Mouse (Mus musculus) megakaryocyte, adult 5-6 weeks (primary cell): ENCODE data around the gene Pik3cb. TPM values are rescaled to one million over a fixed set of nuclear protein-coding genes. Genes with fewer than 3 reads are reported as not detected.
A peak's percentile ranks its signal among the peaks of the same experiment; 100 is the strongest.

Experiments
- ATAC-seq: 2 replicates; pipeline ENCODE4 v1.8.0; 2016; ENCODE audit warnings: mild to moderate bottlenecking, inconsistent platforms; ENCODE audit not compliant: poor library complexity, severe bottlenecking
- total RNA-seq, 2 experiments: library from RNA; stranded (forward) in 1 of 2; stranded (reverse) in 1 of 2; fragments of 153-499, 151-499 nt in 1 of 2; fragments of 221-1000, 200-1000 nt in 1 of 2; gene quantifications; 2 replicates each; pipeline versions ENCODE4 v1.2.3 to v1.2.4; 2015 to 2017

The Pik3cb gene
- total RNA-seq, 2 experiments from 2014 or later, result 8.2 to 18.9 TPM

DNA sequence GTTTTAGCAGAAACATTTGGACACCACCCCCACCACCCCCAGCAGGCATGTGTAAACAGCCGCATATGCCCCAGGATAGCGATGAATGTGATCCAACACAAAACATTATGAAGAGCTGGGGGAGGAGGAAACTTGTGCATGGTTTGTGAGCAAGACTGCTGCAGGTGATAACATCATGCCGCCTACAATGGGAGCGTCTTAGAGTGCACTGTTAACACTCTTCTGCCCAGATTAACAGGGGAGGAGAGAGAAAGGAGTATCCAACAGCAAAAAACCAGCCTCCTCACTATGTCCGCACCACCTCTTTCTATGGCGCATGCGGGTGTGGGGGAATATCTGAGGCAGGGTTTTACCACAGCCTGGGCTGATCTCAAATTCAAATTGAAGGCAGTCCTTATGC, 45.2 kb downstream of the Pik3cb start:
- no peak for ATAC-seq

DNA sequence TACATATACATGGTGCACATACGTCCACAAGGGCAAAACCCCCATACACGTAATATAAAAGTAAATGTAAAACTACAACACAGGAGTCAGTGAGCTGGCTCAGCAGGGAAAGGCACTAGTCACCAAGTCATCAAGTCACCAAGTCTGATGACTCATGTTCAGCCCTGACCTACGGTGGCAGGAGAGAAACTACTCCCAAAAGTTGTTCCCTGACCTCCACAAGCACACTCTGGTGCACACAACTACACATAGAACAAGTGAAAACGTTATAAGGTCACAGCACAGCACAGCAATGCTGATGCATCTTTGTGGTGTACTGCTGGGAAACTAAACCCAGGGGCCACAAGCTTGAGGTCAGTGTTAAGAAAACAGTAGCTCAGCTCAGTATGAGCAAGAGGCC, 49.9 kb downstream of the Pik3cb start:
- ATAC-seq, result peak; percentile 13

DNA sequence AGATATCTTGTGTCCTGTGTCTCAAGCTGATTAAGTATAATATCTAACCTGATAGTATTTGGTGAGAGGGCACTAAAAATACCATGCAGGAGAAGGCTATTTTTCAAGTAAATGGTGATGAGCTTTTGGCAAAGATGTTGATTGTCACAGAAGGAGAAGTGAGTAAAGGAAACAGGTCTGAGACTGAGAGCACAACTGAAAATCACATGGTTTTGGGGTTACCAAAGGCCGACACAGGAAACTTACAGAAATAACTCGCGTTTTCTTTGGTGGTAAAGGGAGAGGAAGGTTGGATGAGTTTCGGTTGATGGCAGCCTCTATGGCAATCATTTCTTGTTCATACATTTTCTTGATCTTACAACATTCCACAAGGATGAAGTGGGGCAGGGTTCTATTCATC, 50.5 kb downstream of the Pik3cb start:
- peak; percentile 90 for ATAC-seq

DNA sequence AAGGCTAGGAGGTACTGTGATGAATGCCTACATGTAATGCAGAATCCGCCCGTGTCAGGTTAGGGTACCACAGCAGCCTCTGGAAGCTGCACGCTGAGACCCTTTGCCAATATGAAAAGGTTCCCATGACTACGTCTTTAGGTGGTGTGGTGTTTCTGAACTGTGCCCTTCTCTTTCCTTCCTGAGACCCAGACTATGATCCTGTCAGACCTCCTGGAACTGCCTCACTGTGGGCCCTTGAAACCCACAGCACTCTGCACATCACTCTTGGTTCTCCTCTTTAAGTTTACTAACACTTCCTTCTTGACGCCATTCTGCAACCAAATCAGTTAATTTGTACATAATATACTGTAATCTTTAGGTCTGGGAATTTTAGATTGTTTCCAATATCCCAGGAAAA, 58.7 kb downstream of the Pik3cb start:
- no peak for ATAC-seq

DNA sequence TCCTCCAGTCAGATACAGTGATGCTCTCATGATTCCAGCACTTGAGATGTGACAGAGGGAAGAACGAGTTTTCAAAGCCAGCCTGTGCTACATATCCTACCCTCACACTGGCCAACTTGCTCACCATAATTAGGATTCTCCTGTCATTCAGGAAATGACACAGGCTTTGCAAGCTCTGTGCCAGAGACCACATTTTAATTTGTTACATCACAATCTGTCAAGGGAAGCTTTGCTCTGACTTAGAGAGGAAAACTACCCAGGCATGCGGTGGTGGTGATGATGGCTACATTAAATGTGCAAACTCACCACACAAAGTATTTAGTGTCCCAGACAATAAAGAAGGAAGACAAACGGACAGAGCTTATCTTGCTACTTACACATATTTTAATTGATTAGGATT, 59.1 kb downstream of the Pik3cb start:
- ATAC-seq, result no peak

DNA sequence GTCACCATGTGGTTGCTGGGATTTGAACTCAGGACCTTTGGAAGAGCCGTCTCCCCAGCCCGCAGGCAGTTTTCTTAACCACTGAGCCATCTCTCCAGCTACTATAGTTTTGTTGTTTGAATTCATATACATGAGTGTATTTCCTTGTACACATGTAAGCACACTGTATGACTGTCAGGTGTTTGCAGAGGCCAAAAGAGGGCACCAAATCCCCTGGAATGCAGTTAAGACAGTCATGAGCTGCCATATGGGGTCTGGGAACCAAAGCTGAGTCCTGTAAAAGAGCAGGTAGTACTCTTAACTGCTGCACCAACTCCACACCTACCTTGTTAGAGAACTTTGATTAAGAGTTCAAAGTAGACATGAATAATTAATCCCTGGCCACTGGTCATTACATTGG, 59.8 kb downstream of the Pik3cb start:
- 0 out of 2 replicates have a peak, but pooled peaks have one; percentile 30 for ATAC-seq

DNA sequence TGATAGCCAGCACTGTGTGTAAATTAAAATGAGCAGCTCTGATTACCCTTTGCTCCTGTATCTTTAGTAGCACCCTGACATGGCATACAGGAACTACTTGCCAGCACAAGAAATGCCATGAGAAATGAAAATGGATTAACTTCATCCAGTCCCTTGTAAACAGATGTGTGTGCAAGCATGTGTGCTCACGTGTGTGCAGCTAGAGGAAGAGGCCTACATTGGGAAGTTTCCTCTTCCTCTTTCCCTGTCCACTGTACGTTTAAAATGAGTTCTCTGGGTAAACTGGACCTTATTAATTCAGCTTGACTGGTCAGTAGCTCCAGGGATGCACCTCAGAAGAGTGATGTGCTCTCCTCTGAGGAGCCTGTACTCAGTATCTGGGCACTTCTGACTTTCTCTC, 66.0 kb downstream of the Pik3cb start:
- ATAC-seq, result peak; percentile 68

DNA sequence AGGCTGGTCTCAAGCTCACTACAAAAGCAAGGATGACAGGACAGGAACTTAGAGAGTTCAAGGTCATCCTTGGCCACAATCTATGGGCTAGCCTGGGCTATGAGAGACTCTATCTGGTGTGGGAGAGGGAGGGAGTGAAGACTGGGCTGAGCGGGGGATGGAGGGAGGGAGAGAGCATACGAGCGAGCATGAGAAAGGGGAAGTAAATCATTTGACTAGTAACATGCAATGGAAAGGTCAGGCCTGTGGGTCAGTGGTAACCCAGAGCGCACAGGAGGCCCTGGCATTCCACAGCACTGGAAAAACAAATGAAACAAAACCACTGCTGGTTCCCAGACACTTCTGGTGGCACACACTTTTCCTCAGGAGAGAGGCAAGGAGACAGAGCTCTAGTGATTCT, 67.9 kb downstream of the Pik3cb start:
- peak; percentile 71 for ATAC-seq

DNA sequence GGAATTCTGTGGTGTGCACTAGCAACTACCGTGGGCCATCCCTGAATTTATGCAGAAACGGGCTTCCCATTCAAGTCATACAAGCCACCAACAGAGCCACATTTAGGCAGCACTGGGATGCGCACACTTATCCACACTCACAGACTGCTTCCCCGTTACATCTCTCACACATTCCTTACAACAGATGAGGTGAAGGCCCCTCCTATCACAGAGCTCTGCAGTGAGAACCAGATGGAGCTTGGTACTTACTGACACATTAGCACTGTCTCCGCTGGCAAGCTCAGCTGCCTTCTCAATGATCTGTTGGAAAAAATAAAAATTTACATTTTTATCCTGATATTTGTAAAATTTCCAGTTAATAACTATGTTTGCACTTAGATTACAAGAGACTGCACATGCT, 75.1 kb downstream of the Pik3cb start:
- ATAC-seq, result no peak

DNA sequence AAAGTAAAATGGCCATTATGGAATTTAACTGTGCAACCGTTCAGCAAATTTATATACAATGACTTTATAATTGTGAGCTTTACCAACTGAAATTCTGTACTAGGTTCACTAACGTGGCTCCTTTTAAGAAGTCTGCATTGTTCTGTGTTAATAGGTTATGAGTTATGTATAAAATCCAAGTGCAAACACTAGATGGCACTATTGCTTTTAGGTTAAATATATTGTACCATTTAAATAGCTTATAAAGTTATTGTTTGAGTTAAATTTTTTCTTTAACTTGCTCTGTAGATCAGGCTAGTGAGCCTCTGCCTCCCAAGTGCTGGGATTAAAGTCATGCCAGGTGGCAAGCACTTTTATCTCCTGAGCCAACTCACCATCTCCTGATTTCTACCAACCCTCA, 76.2 kb downstream of the Pik3cb start:
- 0 out of 2 replicates have a peak, but pooled peaks have one; percentile 37 for ATAC-seq

DNA sequence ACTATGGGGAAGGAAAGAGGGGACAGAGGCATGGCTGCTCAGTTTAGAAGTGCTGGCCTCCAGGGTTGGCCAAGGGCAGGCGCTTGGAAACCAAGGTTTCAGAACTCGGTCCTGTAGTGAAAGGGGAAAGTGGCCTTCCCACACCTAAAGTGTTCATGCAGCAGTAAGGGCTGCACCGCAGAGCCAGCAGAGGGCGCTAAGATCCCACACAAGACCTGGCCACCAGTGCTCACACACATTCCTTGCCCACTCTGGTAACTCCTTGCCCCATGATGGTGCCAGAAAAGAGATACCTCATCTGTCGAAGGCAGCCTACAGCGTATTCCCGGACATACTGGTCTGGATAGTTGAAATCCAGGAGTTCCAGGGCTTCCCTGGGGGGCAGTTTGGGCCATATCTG, 77.9 kb downstream of the Pik3cb start:
- peak; percentile 94 for ATAC-seq

DNA sequence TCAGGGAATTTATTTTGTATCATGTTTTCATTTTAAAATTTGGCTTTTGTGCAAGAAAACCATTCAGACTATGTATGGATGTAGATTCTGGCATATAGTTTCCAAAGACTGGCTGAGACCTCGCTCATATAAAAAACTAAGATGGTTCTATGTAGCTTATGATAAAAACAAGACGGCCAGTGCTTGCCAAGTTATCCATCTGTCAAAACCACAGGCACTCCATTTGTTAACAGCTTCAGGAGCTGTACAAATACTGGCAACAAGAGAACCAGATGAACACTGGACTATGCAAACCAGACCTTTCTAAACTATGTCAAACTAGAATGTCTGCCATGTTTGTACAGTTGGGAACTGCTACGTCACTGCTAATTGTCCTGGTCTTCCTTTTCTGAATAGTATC, 82.7 kb downstream of the Pik3cb start:
- ATAC-seq, result no peak

DNA sequence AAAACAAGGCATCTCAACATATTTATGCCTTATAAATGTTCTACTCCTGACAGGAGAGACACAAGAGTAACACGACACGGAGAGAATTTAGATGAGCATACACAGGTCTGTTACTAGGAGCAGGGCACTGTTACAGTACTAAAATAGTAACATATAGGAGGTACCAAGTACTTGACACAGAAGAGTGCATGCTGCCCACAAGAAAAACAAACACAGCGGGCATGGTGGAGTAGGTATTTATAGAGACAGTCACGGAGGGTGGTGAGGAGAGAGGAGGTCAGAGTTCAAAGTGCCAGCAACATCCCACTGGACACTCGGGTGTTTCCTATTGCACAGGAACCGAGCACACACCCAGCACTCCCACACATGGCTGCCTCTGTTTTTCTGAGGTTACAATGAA, 90.7 kb downstream of the Pik3cb start:
- no peak for ATAC-seq

DNA sequence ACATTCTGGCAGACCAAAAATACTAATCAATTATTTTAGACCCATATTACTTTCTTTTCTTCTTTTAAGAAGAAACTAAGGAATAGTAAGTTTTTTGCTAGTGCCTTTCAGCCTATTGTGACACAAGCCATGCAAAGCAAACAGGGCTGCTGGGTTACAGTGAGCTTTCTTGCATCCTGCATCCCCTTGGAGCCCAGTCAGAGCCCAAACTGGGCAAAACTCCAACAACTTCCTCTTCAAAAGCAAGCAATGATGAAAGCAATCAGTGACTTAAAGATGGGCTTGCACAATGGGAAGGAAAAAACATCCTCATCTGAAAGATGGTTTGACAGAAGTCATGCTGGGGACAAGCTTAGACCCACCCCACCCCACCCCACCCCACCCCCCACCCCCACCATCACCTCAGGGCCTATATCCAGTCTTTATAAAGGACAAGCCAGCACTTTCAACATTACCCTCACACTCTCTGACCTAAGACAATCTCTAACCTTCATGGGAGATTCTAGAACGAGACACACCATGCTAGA, 91.6 kb downstream of the Pik3cb start:
- ATAC-seq, result peak; percentile 75

DNA sequence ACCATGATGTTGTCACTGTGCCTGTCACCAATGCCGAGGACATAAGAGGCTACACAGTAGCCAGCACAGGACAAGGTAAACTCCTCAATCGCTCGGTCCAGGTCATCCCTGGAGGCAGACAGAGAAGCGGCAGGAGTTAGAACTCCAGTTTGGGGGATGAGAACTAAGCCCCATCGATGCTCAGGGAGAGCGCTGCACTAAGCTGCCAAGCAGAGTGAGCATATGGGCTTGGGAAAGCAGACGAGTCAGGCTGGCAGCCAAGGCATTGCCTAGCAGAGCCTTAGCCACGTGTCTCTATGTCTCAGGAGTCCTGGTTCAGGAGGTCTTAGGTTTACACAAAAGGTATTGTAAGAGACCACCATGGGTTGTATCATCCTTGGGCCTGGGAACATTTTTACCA, 95.7 kb downstream of the Pik3cb start:
- no peak for ATAC-seq

DNA sequence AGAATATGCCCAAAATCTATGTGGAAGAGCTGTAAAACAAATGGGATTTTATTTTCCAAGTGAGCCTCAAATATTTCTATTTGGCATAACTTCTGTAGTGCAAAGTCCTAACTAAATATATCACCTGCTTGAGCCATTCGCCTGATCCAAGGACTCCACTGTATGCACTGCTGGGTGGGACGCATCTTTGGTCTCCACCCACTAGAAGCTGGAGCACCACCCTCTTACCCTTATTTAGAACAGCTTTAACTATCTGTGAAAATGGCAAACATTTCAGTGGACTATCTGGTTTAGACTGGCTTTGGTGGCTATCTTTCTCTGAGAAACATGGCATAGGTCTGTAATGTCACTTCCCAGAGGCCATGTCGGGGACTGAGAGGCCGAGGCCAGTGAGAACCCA, 97.8 kb downstream of the Pik3cb start:
- ATAC-seq, result no peak

DNA sequence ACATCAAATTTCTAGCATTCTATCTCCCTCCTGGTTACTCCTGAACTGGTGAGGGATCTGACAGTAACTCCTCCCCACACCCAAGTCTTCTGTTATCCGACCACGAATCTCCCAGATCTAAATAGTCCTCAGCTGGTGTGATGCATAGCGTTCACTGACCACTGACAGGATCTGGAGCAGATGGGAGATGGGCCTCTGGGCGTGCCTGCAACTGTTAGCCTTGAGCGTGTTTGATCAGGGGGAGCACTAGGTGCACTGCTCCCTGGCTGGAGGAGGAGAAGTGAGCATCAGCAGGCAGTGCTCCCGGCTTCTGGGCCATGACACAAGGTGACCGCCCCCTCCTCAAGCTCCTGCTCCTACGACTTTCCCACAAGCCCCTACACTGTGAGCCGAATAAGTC, 98.4 kb downstream of the Pik3cb start:
- no peak for ATAC-seq

DNA sequence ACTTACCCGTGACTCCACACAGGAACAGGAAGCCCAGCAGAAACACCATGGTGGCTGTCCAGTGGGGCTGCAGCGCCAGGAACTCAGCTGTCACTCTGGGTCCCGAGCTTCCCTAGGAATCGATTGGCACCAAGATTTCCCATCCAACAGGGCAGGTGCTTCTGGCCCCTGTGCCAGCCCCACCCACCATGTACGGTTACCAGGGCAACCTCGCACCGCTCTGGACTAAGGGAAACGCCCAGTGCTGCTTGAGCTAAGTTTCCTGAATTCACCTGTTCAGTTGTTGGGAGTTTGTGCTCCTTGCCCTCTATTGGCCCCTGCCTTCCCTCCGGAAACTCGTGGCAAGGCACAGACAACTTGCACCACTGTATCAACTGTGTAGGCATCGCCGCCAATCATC, 104.8 kb downstream of the Pik3cb start, which contains the start of gene Gm1123:
TSS of gene Gm1123 (minus strand) at position 141 of the 400 bp plus-strand sequence.
- no peak for ATAC-seq

DNA sequence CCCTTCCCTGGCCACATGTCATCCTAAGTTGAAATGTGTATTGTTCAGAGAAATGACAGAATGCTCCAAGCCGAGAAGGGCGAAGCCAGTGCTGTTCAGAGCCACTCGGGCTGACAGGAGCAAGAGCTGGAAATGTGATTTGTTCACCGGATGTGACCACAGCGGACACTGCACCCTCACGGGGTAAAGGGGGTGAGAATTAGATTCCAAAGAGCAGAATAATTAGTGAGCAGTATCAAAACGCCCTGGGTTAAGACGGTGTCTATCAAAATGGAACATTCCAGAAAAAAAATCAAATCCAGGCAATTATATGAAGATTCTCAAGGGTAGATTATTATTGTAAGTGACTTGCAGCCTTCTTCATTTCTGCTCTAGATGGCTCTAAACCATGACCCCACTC, 106.3 kb downstream of the Pik3cb start:
- no peak for ATAC-seq

DNA sequence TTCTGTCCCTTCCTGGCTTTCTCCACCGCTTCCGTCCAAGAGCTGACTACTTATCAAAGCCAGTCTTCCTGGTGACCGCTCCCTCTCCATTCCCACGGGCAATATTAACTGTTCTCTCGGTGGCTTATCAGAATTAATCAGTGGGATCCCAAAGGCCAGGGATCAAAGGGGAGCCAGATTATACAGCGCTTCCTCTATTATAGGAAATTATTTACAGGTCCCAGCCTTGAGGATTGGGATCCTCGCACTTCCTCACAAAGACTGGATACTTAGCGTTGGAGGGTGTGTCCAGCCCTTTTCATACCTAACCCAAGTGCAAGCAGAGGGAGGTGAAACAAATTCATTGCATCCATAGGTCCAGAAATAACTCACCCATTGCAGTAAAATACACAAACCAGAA, 108.4 kb downstream of the Pik3cb start:
- no peak for ATAC-seq

DNA sequence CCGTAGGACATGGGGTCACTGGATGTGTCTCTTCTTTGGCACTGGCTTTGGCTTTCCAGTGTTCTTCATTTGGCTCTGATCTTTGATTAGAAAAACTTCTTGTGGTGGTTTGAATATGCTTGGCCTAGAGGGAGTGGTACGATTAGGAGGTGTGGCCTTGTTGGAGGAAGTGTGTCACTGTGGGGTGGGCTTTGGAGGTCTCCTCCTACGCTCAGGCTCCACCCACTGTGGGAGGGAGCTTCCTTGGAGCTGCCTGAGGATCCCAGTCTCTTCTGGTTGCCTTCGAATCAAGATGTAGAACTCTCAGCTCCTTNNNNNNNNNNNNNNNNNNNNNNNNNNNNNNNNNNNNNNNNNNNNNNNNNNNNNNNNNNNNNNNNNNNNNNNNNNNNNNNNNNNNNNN, 118.7 kb downstream of the Pik3cb start:
- ATAC-seq, result no peak

DNA sequence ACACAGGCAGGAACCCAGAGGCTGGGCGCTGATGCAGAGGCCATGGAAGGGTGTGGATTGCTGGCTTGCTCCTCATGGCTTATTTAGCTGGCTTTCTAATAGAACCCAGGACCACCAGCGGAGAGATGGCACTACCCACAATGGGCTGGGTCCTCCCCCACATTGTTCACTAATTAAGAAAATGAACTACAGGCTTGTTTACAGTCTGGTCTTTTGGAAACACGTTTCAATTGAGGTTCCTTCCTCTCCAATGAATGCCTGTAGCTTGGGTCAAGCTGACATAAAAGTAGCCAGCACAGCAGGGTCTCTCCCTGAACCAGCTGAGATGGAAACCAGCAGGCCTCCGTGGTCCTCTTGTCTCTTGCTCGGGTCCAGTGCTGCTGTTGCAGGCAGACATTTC, 119.3 kb downstream of the Pik3cb start:
- no peak for ATAC-seq

DNA sequence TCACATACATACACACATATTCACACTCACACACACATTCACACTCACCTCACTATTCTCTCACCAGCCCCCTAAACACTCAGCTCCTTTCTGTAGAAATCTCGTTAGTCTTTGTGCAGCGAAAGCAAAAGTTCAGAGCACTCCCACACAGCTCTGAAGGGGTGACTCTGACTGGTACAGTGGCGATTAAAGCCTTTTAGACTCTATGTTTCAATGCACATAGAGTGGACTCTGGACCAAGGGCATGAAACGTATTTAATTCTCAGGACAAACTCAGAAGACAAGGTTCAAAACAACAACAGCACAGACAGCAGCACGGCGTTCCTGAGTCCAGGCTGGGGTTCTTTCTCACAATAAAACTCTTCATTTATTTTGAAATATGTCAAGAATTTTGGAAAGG, 122.7 kb downstream of the Pik3cb start:
- no peak for ATAC-seq

DNA sequence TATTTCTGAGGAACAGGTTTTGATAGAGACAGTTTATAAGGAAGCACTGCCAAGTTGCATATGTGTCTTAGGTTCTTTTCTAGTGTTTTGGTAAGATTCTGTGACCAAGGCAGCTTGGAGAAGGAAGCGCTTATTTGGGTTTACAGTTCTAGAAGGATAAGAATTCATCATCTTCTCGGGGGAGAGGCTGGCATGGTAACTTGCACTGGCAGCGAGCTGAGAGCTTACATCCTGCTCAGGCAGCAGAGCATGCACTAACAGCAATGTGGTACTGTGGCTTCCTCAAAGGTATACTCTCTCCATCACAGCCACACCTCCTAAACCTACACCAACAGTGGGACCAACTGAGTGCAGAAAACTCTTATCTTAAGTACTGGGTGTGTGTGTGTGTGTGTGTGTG, 123.7 kb downstream of the Pik3cb start:
- no peak for ATAC-seq
